Mouse (Mus musculus) testis, postnatal 10 days (tissue): ENCODE results near the gene Fam120a.

ENCODE experiments used
- DNase-seq: peaks from one replicate; pipeline ENCODE4 v3.0.0; 2021; ENCODE audit warnings: low spot score

The Fam120a gene

GRCm38 (mm10) chr13:48852859-48853258, 115.0 kb downstream of the Fam120a start:
- no peak for DNase-seq

GRCm38 (mm10) chr13:48851719-48852118, 116.1 kb downstream of the Fam120a start:
- no peak for DNase-seq

- DNase-seq, result no peak
These were observed 117.0 kb downstream of the Fam120a start for GRCm38 (mm10) chr13:48850771-48851170.

- DNase-seq, result no peak
These were observed 117.5 kb downstream of the Fam120a start for GRCm38 (mm10) chr13:48850326-48850725.

GRCm38 (mm10) chr13:48849155-48849554, 118.7 kb downstream of the Fam120a start:
- DNase-seq, result peak; percentile 54

- DNase-seq, result no peak
These were observed 122.5 kb downstream of the Fam120a start for GRCm38 (mm10) chr13:48845308-48845707.

GRCm38 (mm10) chr13:48843530-48843929, 124.3 kb downstream of the Fam120a start:
- DNase-seq, result no peak

- no peak for DNase-seq
These were observed 125.8 kb downstream of the Fam120a start for GRCm38 (mm10) chr13:48841905-48842592.

- DNase-seq, result no peak
These were observed 129.5 kb downstream of the Fam120a start for GRCm38 (mm10) chr13:48838284-48838683.

GRCm38 (mm10) chr13:48837537-48837936, 130.3 kb downstream of the Fam120a start:
- no peak for DNase-seq

GRCm38 (mm10) chr13:48830528-48831250, 137.1 kb downstream of the Fam120a start:
- no peak for DNase-seq

GRCm38 (mm10) chr13:48829780-48830179, 138.0 kb downstream of the Fam120a start:
- no peak for DNase-seq
